Comparison of ENCODE assay signal across 19 mouse cellular contexts in genomic region chr1:36570320-36570719, GRCm38 (mm10). TPM values are rescaled to one million over a fixed set of nuclear protein-coding genes. Genes with fewer than 3 reads are reported as not detected.
DNase-seq lines count a peak whose midpoint lies in the region; ATAC-seq and TF ChIP-seq lines count a peak whose summit lies in the region.
"Had no signal": no experiment of that assay in that cellular context is flagged by ENCODE, and none has a peak within 500 bp of the region (broad histone marks: within the 10 kb centered on the region; RNA-seq: fewer than 3 reads in every experiment).

No protein-coding gene starts in this region.

- no peak for DNase-seq in heart, postnatal 4 days
- no peak for DNase-seq in liver, postnatal 0 days
- no peak for DNase-seq in liver
- no peak for DNase-seq in Muller cell, postnatal 12 days (ENCODE audit: inconsistent ontology term)
- DNase-seq: cerebellum, adult 9-11 months; kidney, postnatal 25 days; right cerebral cortex, postnatal 14 days had no signal

- H3K9ac ChIP-seq in heart, embryonic 15.5 days: no peak overlapping the region
- no peak overlapping the region for H3K9ac ChIP-seq in liver, postnatal 0 days (replicated peaks)
- no peak overlapping the region for H3K9ac ChIP-seq in intestine, embryonic 16.5 days (ENCODE audit: low read depth, low read length)
- no peak overlapping the region for H3K9ac ChIP-seq in stomach, embryonic 15.5 days
- H3K9ac ChIP-seq: forebrain, embryonic 13.5 days; limb, embryonic 12.5 days; midbrain, embryonic 13.5 days had no signal

- H3K4me1 ChIP-seq in heart, embryonic 15.5 days (replicated peaks): peaks cover 45% of the 10 kb centered on the region
- H3K4me1 ChIP-seq in liver, postnatal 0 days (ENCODE audit: insufficient read depth): peaks cover 10% of the 10 kb centered on the region; the same call in 1 of the 2 replicates
- peaks cover 45% of the 10 kb centered on the region for H3K4me1 ChIP-seq in intestine, embryonic 16.5 days (ENCODE audit: control insufficient read depth, insufficient read depth, low read length)
- H3K4me1 ChIP-seq in stomach, embryonic 15.5 days: peaks cover 49% of the 10 kb centered on the region

- no peaks in the 10 kb centered on the region for H3K27me3 ChIP-seq in heart, embryonic 15.5 days
- no peaks in the 10 kb centered on the region for H3K27me3 ChIP-seq in liver, postnatal 0 days (ENCODE audit: insufficient read depth, low read length)
- no peaks in the 10 kb centered on the region for H3K27me3 ChIP-seq in intestine, embryonic 16.5 days (replicated peaks; ENCODE audit: control insufficient read depth, insufficient read depth, low read length)
- H3K27me3 ChIP-seq in stomach, embryonic 15.5 days (replicated peaks): no peaks in the 10 kb centered on the region
- H3K27me3 ChIP-seq: limb, embryonic 12.5 days; midbrain, embryonic 13.5 days had no signal

- H3K27ac ChIP-seq in heart, embryonic 15.5 days: peak overlapping the region; percentile 21; the same call in 1 of the 2 replicates
- peak overlapping the region; percentile 55; the same call in 1 of the 2 replicates for H3K27ac ChIP-seq in liver, postnatal 0 days (ENCODE audit: low read depth)
- peak overlapping the region; percentile 56; the same call in 1 of the 2 replicates for H3K27ac ChIP-seq in intestine, embryonic 16.5 days (ENCODE audit: low read length)
- H3K27ac ChIP-seq in stomach, embryonic 15.5 days: 0 out of 2 replicates have a peak overlapping the region, but pooled peaks have one; percentile 74
- H3K27ac ChIP-seq: forebrain, embryonic 13.5 days; left cerebral cortex, adult 2 months; limb, embryonic 12.5 days; midbrain, embryonic 13.5 days had no signal

- no peak for TF ChIP-seq CTCF in liver, postnatal 0 days (IDR thresholded peaks at IDR 0.05; ENCODE audit: low read depth)

- no peak overlapping the region for H3K4me2 ChIP-seq in heart, embryonic 15.5 days
- H3K4me2 ChIP-seq in liver, postnatal 0 days (ENCODE audit: low read depth, low read length): no peak overlapping the region
- no peak overlapping the region for H3K4me2 ChIP-seq in intestine, embryonic 16.5 days (ENCODE audit: low read depth, low read length)
- H3K4me2 ChIP-seq in stomach, embryonic 15.5 days: no peak overlapping the region
- H3K4me2 ChIP-seq: forebrain, embryonic 13.5 days; limb, embryonic 12.5 days; midbrain, embryonic 13.5 days had no signal

- H3K36me3 ChIP-seq in heart, embryonic 15.5 days: no peaks in the 10 kb centered on the region
- H3K36me3 ChIP-seq in liver, postnatal 0 days (replicated peaks; ENCODE audit: insufficient read depth, low read length): no peaks in the 10 kb centered on the region
- no peaks in the 10 kb centered on the region for H3K36me3 ChIP-seq in intestine, embryonic 16.5 days (ENCODE audit: control insufficient read depth, insufficient read depth, low read length)
- no peaks in the 10 kb centered on the region for H3K36me3 ChIP-seq in stomach, embryonic 15.5 days
- H3K36me3 ChIP-seq: limb, embryonic 12.5 days; midbrain, embryonic 13.5 days had no signal

- H3K4me3 ChIP-seq in heart, embryonic 15.5 days: no peak overlapping the region
- H3K4me3 ChIP-seq in liver, postnatal 0 days (ENCODE audit: low read depth, low read length): no peak overlapping the region
- H3K4me3 ChIP-seq in intestine, embryonic 16.5 days (ENCODE audit: low read length): no peak overlapping the region
- H3K4me3 ChIP-seq in stomach, embryonic 15.5 days (replicated peaks): no peak overlapping the region
- H3K4me3 ChIP-seq: forebrain, embryonic 13.5 days; left cerebral cortex, adult 2 months; limb, embryonic 12.5 days; midbrain, embryonic 13.5 days had no signal

- no peaks in the 10 kb centered on the region for H3K9me3 ChIP-seq in heart, embryonic 15.5 days (replicated peaks)
- no peaks in the 10 kb centered on the region for H3K9me3 ChIP-seq in liver, postnatal 0 days (ENCODE audit: low read length)
- no peaks in the 10 kb centered on the region for H3K9me3 ChIP-seq in intestine, embryonic 16.5 days (ENCODE audit: control insufficient read depth, low read length)
- H3K9me3 ChIP-seq in stomach, embryonic 15.5 days: no peaks in the 10 kb centered on the region
- H3K9me3 ChIP-seq: forebrain, embryonic 13.5 days; limb, embryonic 12.5 days; midbrain, embryonic 13.5 days had no signal

- no peak for TF ChIP-seq EP300 in liver, postnatal 0 days (IDR thresholded peaks at IDR 0.05; ENCODE audit: low read depth)

- ATAC-seq in heart, embryonic 15.5 days (replicated peaks; ENCODE audit: insufficient number of reproducible peaks, insufficient read depth, low FRiP score, low read depth): no peak
- no peak for ATAC-seq in liver, postnatal 0 days
- peak; percentile 27; the same call in 1 of the 2 replicates for ATAC-seq in intestine, embryonic 16.5 days
- 0 out of 2 replicates have a peak, but pooled peaks have one; percentile 9 for ATAC-seq in stomach, embryonic 15.5 days (ENCODE audit: insufficient read depth, low FRiP score, low read depth)
- ATAC-seq: forebrain, embryonic 13.5 days; midbrain, embryonic 13.5 days had no signal

- 82% methylated on average over 5 of the region's 5 CpGs for WGBS in heart, embryonic 15.5 days
- WGBS in liver, postnatal 0 days (ENCODE audit: insufficient replicate concordance): 82% methylated on average over 5 of the region's 5 CpGs
- WGBS in intestine, embryonic 16.5 days: 86% methylated on average over 5 of the region's 5 CpGs
- 83% methylated on average over 5 of the region's 5 CpGs for WGBS in stomach, embryonic 15.5 days

RNA-seq across cellular contexts. Expression of gene Sema4c, which starts 12.2 kb away (rescaled TPM):
- 7.9 and 10.9 TPM in 2 replicates for polyA plus RNA-seq in heart, embryonic 15.5 days (2015; fragmentation: Nextera tagmentation; extraction: Ambion mirVana)
- total RNA-seq in heart, postnatal 4 days (2021): 10 to 100 TPM; 26.7 to 31.2 TPM
- 2.0 TPM in 2 replicates for polyA plus RNA-seq in liver, postnatal 0 days (2015; fragmentation: Nextera tagmentation; extraction: Ambion mirVana)
- polyA plus RNA-seq in intestine, embryonic 16.5 days (2015; fragmentation: Nextera tagmentation; extraction: Ambion mirVana): 7.4 and 7.9 TPM in 2 replicates
- 13.6 and 15.0 TPM in 2 replicates for polyA plus RNA-seq in stomach, embryonic 15.5 days (2015; fragmentation: Nextera tagmentation; extraction: Ambion mirVana)

RNA-seq across cellular contexts. Expression of gene Ankrd39, which starts 23.1 kb away (rescaled TPM):
- polyA plus RNA-seq in heart, embryonic 15.5 days (2015; fragmentation: Nextera tagmentation; extraction: Ambion mirVana): 27.3 and 30.4 TPM in 2 replicates
- 10 to 100 TPM; 16.0 to 18.5 TPM for total RNA-seq in heart, postnatal 4 days (2021)
- 7.4 and 8.3 TPM in 2 replicates for polyA plus RNA-seq in liver, postnatal 0 days (2015; fragmentation: Nextera tagmentation; extraction: Ambion mirVana)
- polyA plus RNA-seq in intestine, embryonic 16.5 days (2015; fragmentation: Nextera tagmentation; extraction: Ambion mirVana): 23.6 and 26.8 TPM in 2 replicates
- polyA plus RNA-seq in stomach, embryonic 15.5 days (2015; fragmentation: Nextera tagmentation; extraction: Ambion mirVana): 24.9 and 27.2 TPM in 2 replicates

RNA-seq across cellular contexts. Expression of gene Gm42417, which starts 31.1 kb away (rescaled TPM):
- 0.22 TPM in 1 of 2 replicates, not detected in the other for polyA plus RNA-seq in heart, embryonic 15.5 days (2015; fragmentation: Nextera tagmentation; extraction: Ambion mirVana)
- total RNA-seq in heart, postnatal 4 days (2021): 10 to 100 TPM; 48.6 to 69.8 TPM
- polyA plus RNA-seq in liver, postnatal 0 days (2015; fragmentation: Nextera tagmentation; extraction: Ambion mirVana): 0.45 TPM in 1 of 2 replicates, not detected in the other
- 0.37 TPM in 1 of 2 replicates, not detected in the other for polyA plus RNA-seq in intestine, embryonic 16.5 days (2015; fragmentation: Nextera tagmentation; extraction: Ambion mirVana)
- not detected in 2 replicates for polyA plus RNA-seq in stomach, embryonic 15.5 days (2015; fragmentation: Nextera tagmentation; extraction: Ambion mirVana)
- total RNA-seq: ES-E14; left cerebral cortex, adult 2 months had no signal
- polyA plus RNA-seq: gonadal fat pad, adult 2 months; hindbrain, embryonic 11.5 days; intestine, embryonic 14.5 days; liver, embryonic 16.5 days; midbrain, embryonic 13.5 days had no signal

RNA-seq across cellular contexts. Expression of gene Ankrd23, which starts 33.6 kb away (rescaled TPM):
- 25.3 and 26.7 TPM in 2 replicates for polyA plus RNA-seq in heart, embryonic 15.5 days (2015; fragmentation: Nextera tagmentation; extraction: Ambion mirVana)
- total RNA-seq in heart, postnatal 4 days (2021): 100 to 1,000 TPM; 151 to 159 TPM
- 2.0 and 2.2 TPM in 2 replicates for polyA plus RNA-seq in liver, postnatal 0 days (2015; fragmentation: Nextera tagmentation; extraction: Ambion mirVana)
- polyA plus RNA-seq in intestine, embryonic 16.5 days (2015; fragmentation: Nextera tagmentation; extraction: Ambion mirVana): 12.7 and 14.6 TPM in 2 replicates
- polyA plus RNA-seq in stomach, embryonic 15.5 days (2015; fragmentation: Nextera tagmentation; extraction: Ambion mirVana): 19.5 and 20.5 TPM in 2 replicates

RNA-seq across cellular contexts. Expression of gene Cnnm3, which starts 58.7 kb away (rescaled TPM):
- 2.4 and 3.5 TPM in 2 replicates for polyA plus RNA-seq in heart, embryonic 15.5 days (2015; fragmentation: Nextera tagmentation; extraction: Ambion mirVana)
- 10 to 100 TPM; 14.9 to 15.7 TPM for total RNA-seq in heart, postnatal 4 days (2021)
- 0.92 and 1.1 TPM in 2 replicates for polyA plus RNA-seq in liver, postnatal 0 days (2015; fragmentation: Nextera tagmentation; extraction: Ambion mirVana)
- 2.1 and 2.3 TPM in 2 replicates for polyA plus RNA-seq in intestine, embryonic 16.5 days (2015; fragmentation: Nextera tagmentation; extraction: Ambion mirVana)
- 3.6 and 4.3 TPM in 2 replicates for polyA plus RNA-seq in stomach, embryonic 15.5 days (2015; fragmentation: Nextera tagmentation; extraction: Ambion mirVana)

Comparison
In these comparisons a context has a peak if more than half of its experiments do, and no peak if none do; other contexts are left out.
1. ATAC-seq: peak in intestine, embryonic 16.5 days (single experiment) and stomach, embryonic 15.5 days (single experiment); none in heart, embryonic 15.5 days (single experiment) and liver, postnatal 0 days (single experiment).
2. H3K27ac ChIP-seq: peak in every context shown above with its lines; median percentile 74 in stomach, embryonic 15.5 days; 56 in intestine, embryonic 16.5 days; 55 in liver, postnatal 0 days; 21 in heart, embryonic 15.5 days.